Mouse (Mus musculus) lung, adult 10 weeks (tissue): ENCODE results near the gene Selplg. TPM values are rescaled to one million over a fixed set of nuclear protein-coding genes. Genes with fewer than 3 reads are reported as not detected.

ENCODE experiments used
- polyA plus RNA-seq: library from polyadenylated mRNA; stranded (reverse); fragments of 350-450 nt; fragmentation: Illumina TruSeq; extraction: RNeasy Lipid Tissue Mini Kit (QIAGEN cat#74804); gene quantifications from one replicate; pipeline ENCODE4 v1.2.3, GENCODE M21; 2014; ENCODE audit warnings: low read depth, low replicate concordance; ENCODE audit not compliant: insufficient read depth

The Selplg gene
- polyA plus RNA-seq = 45.9 TPM

GRCm38 (mm10) chr5:113832490-113832901 is at the start of gene Selplg:
Gene Selplg, minus strand, starts transcription at chr5:113832644.

GRCm38 (mm10) chr5:113800280-113800679 is 32.2 kb downstream of the Selplg start, which contains the start of gene Tmem119:
Gene Tmem119, minus strand, starts transcription at chr5:113800516.

GRCm38 (mm10) chr5:113772450-113772895 is 60.0 kb downstream of the Selplg start, which contains the start of the genes Sart3 and Iscu:
Gene Sart3, minus strand, starts transcription at chr5:113772510.
Gene Iscu, plus strand, starts transcription at chr5:113772748.

Other genes starting within 250 kb of the Selplg start
- gene Cmklr1, start 182.2 kb downstream of the Selplg start, polyA plus RNA-seq = 32.1 TPM
- not detected for gene 1700069L16Rik, start 107.9 kb downstream of the Selplg start, polyA plus RNA-seq
- gene Ficd, start 96.8 kb downstream of the Selplg start, polyA plus RNA-seq = 4.8 TPM
- gene Sart3, start 60.1 kb downstream of the Selplg start, polyA plus RNA-seq = 10.8 TPM
- 173 TPM for gene Iscu, start 59.9 kb downstream of the Selplg start, polyA plus RNA-seq
- 40.7 TPM for gene Tmem119, start 32.1 kb downstream of the Selplg start, polyA plus RNA-seq
- 45.5 TPM for gene Coro1c, start 76.1 kb upstream of the Selplg start, polyA plus RNA-seq
- 6.3 TPM for gene Ssh1, start 161.2 kb upstream of the Selplg start, polyA plus RNA-seq
- gene Dao, start 171.1 kb upstream of the Selplg start, polyA plus RNA-seq = not detected
- gene Usp30, start 232.8 kb upstream of the Selplg start, polyA plus RNA-seq = 6.5 TPM